Mouse (Mus musculus) c-Kit-positive CD71-positive TER-119-negative erythroid progenitor cells, embryonic 14.5 days (primary cell): ENCODE results near the gene Abcb11.

Source experiments
- DNase-seq: peaks from one replicate; pipeline ENCODE4 v3.0.0-alpha.2; 2013; ENCODE audit warnings: low read depth

Abcb11 gene

GRCm38 (mm10) chr2:69188732-69189131 lies 153.7 kb downstream of the Abcb11 start:
- DNase-seq = no peak
